Mouse (Mus musculus) kidney, adult 8-10 months (tissue): ENCODE measurements around the gene Depp1.

Experiments
- DNase-seq, 2 experiments: peaks; one replicate each; pipeline ENCODE4 v3.0.0; 2022

Gene Depp1

DNA sequence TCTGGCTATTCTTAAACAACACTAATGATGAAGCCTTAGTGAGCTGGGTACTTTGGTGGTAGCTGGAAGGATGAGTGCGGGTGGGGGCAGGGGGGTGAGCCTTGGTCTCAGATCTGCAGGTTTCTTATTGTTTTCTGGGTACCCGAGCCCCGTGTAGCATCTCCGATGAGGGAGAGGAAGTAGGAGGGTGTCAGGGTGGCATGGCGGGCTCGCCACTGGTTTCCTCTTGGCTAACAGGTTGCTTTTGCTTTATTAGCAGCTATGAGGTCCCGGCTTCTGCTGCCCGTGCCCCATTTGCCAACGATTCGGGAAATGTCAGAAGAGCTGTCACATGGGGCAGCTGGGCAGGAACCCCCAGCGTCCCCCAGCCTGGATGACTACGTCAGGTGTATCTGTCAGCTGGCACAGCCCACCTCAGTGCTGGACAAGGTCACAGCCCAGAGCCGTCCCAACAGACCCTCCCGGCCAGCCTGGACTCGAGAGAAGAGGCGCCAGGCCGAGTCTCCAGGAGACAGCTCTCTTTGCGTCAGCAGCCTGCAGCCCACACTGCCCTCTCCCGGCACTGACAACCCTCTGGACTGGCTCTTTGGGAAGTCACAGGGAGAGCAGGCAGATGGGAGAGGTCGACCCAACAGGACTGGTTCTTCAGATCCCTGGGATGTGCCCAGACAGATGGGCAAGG, 1.2 kb downstream of the Depp1 start:
- peak; percentile 58 to 64 for DNase-seq

DNA sequence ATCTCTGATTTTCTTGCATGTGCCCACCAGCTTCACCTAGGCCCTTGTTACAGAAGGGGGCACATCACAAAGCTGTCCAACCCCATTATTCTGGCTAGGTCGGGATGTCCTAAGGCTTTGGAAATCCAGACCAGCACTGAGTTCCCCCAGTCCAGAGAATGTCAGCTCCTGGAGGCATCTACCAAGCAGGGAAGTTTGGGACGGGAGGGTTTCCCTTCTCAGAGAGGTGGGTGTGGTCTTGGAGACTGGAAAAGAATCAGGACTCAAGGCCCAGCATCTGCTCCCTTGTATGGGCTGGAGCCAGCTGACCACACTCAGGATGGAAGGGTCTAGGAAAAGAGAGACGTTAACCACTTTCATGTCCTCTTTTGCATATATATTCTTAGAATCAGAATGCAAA, 2.8 kb downstream of the Depp1 start:
- DNase-seq = no peak

DNA sequence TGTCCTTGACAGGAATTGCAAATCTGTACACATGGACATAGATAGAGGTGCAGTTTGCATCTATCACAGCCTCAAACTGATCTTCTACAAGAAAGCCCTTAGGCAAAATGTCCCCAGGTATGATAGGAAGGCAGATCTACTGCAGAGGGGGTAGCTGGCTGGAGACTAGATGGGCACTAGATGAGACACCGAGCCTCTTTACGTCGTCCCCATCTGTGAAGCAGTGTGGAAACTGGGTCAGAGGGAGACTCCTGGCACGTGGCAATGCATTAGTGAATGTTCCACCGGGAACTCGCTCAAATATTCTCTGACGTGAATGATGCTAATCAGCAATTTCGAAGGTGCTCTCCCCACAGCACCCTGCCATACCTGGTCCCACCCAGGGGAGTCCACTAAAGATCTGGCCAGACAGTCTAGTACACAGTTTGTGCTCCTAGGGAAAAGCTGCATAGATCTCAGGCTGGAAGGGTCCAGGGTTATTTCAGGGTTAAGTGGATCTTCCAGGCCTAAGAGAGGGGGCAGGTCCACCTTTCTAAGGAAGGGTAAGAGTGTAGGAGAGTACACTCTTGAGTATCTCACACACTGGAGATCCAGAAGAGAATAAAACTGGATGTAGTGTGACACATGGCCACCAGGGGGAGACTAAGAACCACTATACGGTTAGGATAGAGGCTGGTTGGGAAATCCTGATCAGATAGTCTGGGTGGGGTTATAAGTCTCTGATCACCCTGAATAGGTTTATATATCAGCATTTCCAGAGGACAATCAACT, 3.5 kb downstream of the Depp1 start:
- peak in 1 of 2 experiments; percentile 67 for DNase-seq

DNA sequence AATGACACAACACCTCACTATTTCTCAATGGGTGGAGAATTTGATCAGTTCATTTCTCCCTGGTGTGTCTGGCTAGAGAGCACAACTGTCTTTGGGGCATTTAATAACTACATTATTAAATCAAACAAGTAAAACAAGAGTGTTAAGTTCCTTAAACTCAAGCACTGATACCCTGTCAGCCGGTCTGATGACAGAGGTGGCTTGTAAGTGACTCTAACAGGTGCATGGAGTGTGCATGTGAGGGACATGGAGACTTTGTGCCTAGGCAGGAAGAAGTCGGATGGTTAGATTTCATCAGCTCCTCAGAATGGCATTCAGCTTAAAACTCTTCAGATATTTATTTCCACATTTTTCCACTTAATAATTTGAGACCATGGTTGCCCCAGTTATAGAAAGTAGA, 13.0 kb downstream of the Depp1 start:
- DNase-seq = no peak

DNA sequence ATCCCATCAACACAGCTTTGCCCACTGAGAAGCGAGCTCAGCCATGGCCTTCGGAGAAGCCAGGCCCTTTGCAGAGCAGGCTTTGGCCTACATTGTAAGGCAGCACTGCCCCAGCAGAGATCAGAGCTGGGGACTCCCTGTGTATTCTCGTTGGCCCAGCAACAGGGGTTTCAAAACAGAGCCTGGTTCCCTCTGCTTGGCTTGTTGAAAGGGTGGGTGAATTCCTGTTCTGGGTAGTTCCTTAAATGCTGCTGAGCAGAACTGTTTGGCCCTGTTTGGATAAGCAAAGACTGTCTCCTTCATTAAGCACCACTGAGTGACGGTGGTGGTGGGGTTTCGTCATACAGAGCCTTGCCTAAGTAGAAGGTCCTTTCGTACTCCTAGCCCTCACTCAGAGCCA, 13.6 kb downstream of the Depp1 start:
- no peak for DNase-seq

DNA sequence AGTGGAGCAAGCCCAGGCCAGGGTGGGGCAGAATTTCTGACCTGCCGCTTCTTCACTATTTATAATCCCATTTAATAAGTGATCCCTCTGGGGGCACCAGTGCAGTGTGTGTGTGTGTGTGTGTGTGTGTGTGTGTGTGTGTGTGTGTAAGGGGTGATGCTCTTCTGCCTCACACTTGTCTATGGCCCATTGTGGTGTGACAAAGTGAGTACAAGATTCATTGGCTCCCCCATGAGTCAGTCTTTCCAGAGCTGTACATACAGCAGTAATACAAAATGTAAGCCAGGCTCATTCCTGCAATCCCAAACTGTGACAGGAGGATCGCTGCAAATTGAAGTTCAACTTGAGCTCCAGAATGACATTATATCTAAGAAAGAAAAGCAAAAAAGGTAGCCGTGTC, 14.4 kb downstream of the Depp1 start:
- DNase-seq = no peak

DNA sequence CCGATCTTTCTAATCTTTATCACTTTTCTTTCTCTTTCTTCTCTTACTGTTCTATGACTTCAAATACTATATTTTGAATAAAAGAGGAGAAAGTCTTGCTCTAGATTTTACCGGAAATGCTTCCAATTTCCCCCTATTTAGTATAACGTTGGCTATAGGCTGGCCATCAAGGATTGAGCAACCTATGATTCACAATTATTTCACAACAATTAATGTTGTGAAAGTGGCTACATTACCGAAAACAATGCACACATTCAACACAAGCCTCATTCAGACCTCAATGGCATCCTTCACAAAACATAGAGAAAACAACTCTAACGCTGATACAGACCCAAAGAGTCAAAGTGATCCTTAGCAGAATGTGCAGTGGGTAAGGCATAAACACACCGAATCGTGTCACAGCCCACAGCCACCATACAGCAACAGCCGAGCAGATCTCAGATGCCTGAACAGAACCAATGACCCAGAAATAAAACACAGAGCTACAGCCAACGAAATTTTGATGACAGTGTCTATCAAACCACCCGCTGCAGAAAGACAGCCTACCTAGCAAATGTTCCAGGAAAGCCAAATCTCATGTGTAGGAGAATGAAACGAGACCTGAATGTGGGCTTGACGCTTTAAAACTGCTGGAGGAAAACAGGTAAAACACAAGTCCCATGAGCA, 15.8 kb downstream of the Depp1 start:
- DNase-seq = no peak

DNA sequence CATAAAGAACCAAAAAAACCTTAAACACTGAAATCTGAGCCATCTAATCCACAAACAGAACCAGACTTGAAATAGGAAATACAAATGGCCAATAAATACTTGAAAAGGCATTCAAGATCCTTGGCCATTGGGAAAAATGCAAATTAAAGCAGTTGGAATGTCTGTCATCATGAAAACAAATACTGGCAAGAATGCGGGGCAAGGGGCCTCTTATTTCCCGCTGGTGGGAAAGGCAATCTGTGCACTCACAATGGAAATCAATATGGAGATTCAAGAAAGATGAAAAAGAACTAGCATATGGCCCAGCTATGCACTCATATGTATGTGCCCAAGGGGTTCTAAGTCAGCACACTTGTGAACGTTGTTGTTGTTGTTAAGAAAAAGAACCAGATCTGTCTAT, 16.5 kb downstream of the Depp1 start:
- no peak for DNase-seq

DNA sequence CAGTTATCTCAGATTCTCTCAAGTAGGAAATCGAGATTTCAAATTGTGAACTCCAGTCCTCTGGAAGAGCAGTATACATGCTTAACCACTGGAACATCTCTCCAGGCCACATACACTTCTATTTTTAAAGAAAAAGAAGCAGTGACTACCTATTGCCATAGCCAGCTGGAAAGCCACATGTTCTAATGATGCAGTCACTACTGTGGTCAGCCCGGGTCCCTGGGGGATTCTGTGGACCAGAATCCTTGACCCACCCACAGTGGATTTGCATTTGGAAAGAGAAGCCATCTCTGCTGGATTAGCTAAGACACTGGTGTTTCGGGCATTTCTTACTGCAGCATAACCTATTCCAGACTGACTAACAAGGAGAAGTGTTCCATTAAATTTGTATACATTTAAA, 17.0 kb downstream of the Depp1 start:
- no peak for DNase-seq

DNA sequence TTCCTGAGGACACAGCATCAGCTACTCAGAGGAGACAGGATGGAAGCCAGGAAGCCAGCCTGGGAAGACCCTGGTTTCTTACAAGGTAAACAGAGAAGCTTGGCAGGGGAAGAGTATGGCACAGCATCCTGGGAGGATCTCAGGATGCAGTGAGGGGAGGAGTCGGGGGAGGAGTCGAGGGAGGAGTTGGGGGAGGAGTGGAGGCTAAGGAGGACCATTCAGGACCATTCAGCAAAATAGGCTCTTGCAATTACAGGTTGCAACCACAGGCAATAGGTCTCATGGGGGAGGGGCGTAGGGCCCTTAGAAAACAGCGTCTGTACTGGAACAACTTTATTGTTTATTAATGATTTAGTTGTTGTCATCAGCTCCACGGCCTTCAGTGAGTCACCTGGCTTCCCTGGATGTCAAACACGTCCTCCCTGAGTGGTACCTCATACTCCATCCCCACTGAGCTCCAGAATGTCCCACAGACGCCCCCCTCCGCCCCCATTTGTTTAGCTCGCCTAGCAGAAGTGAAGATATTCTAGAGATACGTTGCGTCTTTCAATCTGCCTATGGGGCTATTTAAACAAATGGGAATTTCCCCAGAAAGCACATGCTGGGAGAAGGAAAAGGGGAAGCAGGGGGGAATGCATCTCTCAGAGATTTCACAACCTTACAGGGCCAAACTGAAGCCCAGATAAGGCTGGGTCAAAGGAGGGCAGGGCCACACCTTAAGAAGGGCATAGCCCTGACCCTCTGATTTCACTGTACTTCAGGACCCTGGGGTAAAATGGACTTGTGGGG, 18.5 kb downstream of the Depp1 start:
- DNase-seq = no peak

DNA sequence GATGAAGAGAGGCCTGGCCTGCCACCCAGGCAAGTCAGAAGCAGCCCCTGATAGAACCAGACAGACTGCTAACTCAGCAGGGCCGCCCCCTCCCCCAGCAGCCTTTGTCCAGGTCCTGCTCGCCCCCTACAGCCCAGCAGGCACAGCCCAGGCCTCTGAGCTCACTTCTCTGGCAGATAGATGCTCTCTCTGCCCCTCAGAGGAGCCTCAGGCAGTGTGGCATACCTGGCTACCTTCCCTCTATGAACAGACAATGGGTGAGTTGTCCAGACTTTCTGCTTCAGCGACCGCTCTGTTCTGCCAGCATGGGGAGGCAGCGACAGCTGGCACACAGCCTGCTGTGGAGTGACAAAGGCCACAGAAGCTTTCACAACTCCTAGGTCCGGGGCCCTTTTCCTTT, 19.7 kb downstream of the Depp1 start:
- DNase-seq = peak in 1 of 2 experiments; percentile 31

DNA sequence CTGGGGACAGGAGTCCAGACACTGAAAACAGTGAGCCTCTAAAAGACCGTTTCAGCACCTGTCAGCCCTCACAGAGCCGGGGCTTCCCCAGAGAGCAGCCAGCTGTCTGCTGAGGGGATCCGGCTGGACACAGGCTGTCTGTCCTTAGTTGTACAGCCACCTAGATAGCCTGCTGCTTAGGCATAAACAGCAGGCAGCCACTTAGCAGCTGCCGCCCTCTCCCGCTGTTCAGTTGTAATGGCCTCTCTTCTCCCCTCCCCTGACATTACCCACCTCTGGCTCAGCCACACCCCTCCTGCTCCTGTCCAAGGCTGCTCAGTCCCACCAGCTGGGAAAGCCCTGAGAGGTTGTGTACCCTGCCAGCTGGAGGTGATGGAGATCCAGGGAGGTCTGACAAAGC, 20.6 kb downstream of the Depp1 start:
- DNase-seq = peak in 1 of 2 experiments; percentile 1

DNA sequence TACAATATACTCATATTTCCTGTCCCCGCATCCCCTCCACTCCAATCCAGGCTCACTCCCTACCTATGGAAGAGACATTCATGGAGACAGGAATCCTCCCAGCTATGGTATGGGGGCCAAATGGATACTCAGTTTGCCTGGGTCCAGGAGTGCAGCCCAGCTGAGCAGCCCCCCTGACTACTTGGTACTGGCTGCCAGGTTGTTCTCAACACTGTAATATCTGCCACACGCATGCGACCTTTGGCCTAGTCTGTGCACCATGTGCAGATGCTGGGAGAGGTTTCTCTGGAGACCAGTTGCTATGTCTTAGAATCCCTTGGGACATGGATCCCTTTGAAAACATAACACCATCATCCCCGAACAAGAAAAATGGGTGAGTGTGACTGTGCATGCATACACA, 21.4 kb downstream of the Depp1 start:
- no peak for DNase-seq

DNA sequence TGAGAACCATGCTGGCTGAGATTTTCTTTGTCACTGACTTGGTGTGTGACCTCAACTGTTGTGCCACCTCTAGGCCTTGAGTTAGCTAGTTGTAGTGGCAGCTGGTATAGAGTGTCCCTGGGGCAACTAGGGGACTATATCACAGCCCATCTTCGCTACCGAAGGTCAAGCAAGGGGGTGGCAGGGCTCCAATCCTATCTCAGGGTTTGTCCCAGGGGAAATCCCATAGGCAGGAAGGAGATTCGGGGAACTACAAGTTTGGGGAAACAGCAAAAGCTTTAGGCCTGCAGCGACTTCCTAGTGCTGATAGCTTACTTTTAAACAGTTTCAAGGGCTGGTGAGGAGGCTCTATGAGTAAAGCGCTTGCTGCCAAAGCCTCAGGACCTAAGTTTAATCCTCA, 21.9 kb downstream of the Depp1 start:
- no peak for DNase-seq

DNA sequence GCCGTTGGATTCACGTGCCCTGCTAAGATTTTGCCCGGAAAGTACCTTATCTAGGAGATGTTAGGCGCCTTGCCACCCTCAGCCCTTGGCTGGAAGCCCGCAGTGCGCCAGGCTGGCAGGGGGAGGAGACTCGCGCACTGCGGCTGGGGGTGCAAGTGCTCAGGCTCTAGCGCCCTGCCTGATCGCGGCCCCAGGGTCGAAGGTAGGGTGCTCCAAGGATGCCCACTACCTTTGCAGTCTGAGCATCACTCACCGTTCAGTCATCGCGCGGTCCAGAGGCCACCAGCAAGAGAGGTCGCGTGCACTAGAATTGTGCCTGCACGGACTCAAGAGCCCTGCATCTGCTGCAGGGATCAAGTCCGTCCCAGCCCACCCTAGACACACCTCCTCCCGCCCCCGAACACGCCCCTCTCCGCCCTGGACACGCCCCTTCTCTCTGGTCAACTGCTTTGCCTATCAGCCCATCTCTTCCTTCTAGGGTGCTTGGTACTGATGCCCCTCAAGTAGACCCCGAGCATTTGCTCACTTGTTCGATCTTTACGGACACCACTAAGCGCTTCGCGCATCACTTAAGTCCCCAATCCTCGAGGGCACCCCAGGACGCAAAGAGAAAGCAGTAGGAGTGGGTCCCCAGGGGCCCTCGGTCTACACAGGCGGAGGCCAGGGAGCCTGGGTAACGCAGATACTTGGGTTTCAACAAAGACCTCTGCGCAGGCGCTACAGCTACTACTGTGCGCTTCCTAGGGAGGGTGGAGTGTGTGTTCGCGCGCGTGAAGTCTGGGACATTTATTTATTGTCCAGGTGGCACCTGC, 23.3 kb downstream of the Depp1 start, which contains the start of gene Rassf4:
Gene Rassf4 (minus strand): TSS at position 482 of the 812 bp plus-strand sequence.
- DNase-seq = peak; percentile 61 to 66

DNA sequence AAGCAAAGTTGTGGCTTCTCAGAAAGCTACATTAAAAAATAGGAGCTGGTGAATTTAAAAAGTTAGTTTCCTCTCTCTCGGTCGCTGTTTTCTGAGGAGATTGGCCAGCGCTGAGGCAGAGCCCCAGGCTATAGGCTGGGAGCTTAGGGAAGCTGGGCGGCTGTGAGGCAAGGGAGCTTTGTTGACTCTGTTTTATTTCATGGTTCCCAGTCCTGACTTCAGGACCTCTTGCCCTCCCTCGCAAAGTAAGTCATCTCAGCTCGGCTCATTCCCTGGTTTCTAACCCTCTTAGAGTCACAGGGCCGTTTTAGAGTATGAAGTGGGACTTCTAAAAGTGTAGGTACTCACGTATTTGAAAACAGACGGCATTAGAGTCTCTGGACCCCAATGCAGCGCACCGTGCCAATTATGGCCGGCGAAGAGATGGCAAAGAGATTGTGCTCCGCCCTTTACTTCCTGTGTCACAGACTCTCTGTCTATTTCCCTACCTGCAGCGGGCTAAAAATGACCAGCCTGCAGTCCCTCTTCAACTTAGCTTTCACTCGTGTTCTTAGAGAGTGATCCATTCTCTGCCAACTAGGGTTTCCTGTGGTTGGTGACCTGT, 24.0 kb downstream of the Depp1 start:
- DNase-seq = no peak

DNA sequence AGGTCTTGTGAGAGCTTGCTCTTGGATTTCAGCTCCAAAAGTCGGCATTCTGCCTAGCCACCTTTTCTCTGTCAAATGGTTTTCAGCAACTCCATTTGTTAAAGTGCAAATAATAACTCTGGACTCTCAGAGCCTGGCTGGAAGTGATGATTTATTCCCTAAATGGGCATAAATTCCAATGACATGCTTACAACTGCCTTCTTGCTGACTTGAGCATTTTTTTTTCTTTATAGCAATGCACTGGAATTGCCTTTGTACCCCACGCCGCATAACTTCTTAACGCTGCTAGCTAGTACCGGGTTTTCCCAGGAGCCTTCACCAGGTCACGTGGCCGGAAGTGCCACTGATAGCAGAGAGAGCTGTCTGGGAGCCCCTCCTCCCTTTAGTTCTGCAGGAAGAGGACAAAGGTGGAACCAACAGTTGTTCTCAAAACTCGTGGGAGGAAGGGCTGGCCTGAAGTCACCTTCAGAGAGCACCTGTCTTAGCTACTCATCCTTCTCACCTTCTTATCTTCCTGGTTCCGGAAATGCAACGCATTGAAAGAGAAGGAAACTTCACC, 26.0 kb downstream of the Depp1 start:
- no peak for DNase-seq

DNA sequence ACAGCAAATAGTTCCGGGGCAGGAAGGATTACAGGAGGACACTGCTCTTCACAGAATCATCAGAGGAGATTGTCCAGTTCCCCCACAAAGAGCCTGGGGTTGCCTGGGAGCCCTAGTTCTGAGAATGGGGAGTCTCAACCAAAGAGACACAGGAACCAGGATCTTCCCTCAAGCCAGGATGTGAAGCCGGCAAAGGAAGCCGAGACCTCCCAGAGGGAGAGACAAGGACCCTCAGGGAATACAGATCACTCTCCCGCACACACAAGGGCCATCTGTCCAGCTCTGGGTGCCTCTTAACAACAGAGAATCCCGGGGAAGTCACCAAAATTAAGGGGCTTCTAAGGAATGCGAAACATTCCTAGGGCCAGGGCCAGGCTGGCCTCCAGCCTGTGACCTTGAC, 26.9 kb downstream of the Depp1 start:
- no peak for DNase-seq

DNA sequence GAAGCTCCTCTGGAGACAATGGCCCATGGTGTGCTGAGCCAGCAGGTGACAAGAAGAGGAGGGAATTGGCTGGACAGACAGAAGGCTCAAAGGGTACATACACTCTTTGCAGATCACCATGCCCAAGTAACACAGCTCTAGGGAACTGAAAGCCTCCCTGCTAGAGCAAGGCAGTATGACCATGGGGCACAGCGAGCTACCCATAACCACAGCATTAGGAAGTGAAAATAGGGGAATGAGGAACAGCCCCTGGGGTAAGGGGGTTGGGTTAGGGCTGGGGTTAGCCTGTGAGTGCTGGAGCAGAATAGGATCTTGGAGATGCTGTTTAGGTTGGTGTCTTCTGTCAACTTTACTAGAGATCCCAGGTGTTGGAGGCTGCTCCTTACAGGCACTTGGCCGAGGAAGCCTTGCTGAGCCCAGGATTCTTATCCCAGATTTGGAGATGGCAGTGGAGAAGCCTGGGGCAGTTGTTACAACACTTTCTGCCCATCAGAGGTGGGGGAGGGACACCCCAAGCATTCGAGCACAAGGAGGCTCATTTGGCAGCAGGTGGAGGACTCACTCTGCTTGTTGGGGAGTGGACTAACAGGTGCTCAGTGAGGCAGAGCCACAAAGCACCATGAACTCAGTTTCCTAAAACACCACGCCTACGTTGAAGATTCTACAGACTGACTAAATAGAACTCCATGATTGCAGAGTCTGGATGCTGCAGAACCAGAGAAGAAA, 29.3 kb downstream of the Depp1 start:
- DNase-seq = no peak

DNA sequence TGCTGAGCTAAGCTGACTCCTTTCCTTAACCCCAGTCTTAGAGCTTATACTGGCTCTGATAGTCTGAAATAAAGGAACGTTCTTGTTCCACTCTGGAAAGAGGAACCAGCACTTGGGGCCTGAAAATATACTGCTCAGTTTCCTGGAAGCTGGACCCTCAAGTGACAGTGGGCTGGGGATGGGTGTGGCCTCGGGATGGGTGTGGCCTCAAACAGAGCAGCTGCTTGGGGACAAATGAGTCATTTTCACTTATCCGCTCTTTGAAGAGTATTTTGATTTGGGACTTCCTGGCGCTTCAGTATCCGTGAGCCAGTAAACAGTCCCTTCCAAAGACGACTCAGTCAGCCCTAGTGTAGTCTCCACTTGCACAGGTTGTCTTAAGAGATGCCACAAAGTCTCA, 31.9 kb downstream of the Depp1 start:
- DNase-seq = no peak

DNA sequence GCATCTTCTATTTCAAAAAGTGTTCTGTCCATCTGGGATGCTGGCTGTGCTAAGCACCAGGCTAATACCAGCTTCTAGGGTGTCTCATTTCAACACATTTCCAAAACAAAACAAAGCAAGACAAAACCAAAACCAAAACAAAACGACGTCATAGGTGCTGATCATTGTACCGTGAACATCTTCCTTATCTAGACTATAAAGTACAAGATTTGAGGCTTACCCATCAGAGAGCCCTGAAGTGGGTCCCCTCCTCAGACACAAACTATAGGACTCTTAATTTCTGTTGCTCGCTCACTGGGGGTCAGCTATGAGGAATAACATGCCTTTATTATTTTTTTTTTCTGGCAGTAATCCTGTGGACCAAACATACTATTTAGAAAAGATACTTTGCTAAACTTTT, 43.2 kb downstream of the Depp1 start:
- DNase-seq = no peak
